Mouse (Mus musculus) skeletal muscle tissue, adult 2 months (tissue): Measurements from ENCODE around the gene Barx1.

Experiments
- DNase-seq: peaks from one replicate; pipeline ENCODE4 v3.0.0-alpha.2; 2012; ENCODE audit warnings: low read depth, low spot score

Barx1 gene

GRCm38 (mm10) chr13:48660221-48660734 is 2.5 kb upstream of the Barx1 start:
- DNase-seq = no peak

GRCm38 (mm10) chr13:48660741-48661140 is 2.1 kb upstream of the Barx1 start:
- DNase-seq = no peak

- DNase-seq = no peak
Observed at GRCm38 (mm10) chr13:48661561-48661960, 1.2 kb upstream of the Barx1 start.

GRCm38 (mm10) chr13:48663211-48663987 is 601 bp downstream of the Barx1 start:
- no peak for DNase-seq

GRCm38 (mm10) chr13:48663988-48664339 is 1.2 kb downstream of the Barx1 start:
- no peak for DNase-seq

- DNase-seq = no peak
Observed at GRCm38 (mm10) chr13:48664916-48665655, 2.3 kb downstream of the Barx1 start.

- no peak for DNase-seq
Observed at GRCm38 (mm10) chr13:48665656-48666597, 3.1 kb downstream of the Barx1 start.

- no peak for DNase-seq
Observed at GRCm38 (mm10) chr13:48667461-48667860, 4.7 kb downstream of the Barx1 start.

GRCm38 (mm10) chr13:48668091-48668975 is 5.5 kb downstream of the Barx1 start:
- DNase-seq = no peak

GRCm38 (mm10) chr13:48668976-48669534 is 6.3 kb downstream of the Barx1 start:
- DNase-seq = no peak

GRCm38 (mm10) chr13:48672312-48672840 is 9.6 kb downstream of the Barx1 start:
- DNase-seq = no peak

GRCm38 (mm10) chr13:48674609-48675008 is 11.8 kb downstream of the Barx1 start:
- DNase-seq = no peak

GRCm38 (mm10) chr13:48679351-48679750 is 16.6 kb downstream of the Barx1 start:
- DNase-seq = no peak

GRCm38 (mm10) chr13:48686666-48687065 is 23.9 kb downstream of the Barx1 start:
- no peak for DNase-seq

- DNase-seq = no peak
Observed at GRCm38 (mm10) chr13:48691991-48692390, 29.2 kb downstream of the Barx1 start.

GRCm38 (mm10) chr13:48694090-48695064 is 31.6 kb downstream of the Barx1 start:
- DNase-seq = peak; percentile 71

- DNase-seq = no peak
Observed at GRCm38 (mm10) chr13:48706385-48706951, 43.7 kb downstream of the Barx1 start.

GRCm38 (mm10) chr13:48712675-48713074 is 49.9 kb downstream of the Barx1 start:
- no peak for DNase-seq

GRCm38 (mm10) chr13:48716075-48716474 is 53.3 kb downstream of the Barx1 start:
- DNase-seq = no peak
